Mouse (Mus musculus): ENCODE results near the gene Pear1.

Pear1 gene

DNA sequence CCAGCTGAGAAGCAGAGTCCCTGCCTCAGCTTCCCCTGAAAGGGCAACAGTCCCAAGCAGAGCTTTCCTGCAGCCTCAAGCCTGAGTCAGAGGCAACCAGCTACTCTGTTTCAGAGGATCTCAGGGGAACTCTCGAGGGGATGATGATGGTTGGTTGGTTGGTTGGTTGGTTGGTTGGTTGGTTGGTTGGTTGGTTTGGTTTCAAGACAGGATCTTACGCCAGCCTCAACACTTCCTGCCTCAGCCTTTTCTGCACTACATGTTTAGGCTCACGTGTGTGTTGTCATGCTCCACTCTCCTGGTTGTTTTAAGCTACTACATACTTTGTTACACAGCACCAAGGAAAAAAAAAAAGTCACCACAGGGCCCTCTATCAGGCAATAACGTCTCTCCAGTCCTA is 80.2 kb downstream of the Pear1 start:
- peak; percentile 65 for DNase-seq (ENCODE audit: low read depth, low spot score)
- Histone ChIP-seq H3K27me3 (ENCODE audit: control insufficient read depth, insufficient read depth, low read length, poor library complexity, severe bottlenecking) (no peaks in the 10 kb centered on the region), H3K36me3 (ENCODE audit: control insufficient read depth, insufficient read depth, low read length, poor library complexity, severe bottlenecking) (no peaks in the 10 kb centered on the region)

DNA sequence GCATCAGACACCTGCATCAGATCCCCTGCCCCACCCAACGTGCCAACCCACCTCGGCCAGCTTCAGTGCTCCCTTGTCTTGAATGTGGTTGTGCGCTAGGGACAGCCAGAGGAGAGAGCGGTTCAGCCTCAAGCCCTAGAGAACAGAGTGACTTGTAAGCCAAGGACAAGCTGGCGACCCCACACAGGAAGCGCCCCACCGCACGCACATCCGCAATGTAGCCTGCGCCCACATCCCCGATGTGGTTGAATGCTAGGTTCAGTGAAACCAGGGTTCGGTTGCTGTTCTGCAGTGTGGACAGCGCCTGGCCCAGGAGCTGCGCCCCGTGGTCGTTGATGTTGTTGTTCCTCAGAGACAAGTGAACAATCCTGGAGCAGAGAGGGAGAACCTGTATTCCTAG is 81.4 kb downstream of the Pear1 start:
- Histone ChIP-seq H3K27me3 (ENCODE audit: control insufficient read depth, insufficient read depth, low read length, poor library complexity, severe bottlenecking) (no peaks in the 10 kb centered on the region), H3K36me3 (ENCODE audit: control insufficient read depth, insufficient read depth, low read length, poor library complexity, severe bottlenecking) (no peaks in the 10 kb centered on the region; the same call in 1 of the 2 replicates)
- DNase-seq (ENCODE audit: low read depth, low spot score): peak; percentile 59

DNA sequence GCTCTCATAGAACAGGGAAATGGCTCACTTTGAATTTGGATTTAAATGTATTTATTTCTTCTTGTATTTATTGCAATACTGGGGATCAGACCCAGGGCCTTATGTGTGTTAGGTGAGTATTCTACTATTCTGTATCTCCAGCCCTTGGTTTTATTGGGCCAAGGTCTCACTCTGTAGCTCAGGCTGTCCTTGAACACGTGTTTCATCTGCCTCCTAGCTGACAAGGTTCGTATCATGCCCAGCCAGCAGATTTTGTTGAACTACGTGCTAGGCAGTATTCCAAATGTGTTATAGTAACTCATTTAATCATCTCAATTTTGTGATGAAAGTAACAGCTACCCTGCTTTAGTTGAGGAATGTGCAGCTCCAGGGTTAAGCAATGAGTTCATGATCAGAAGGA is 82.1 kb downstream of the Pear1 start:
- H3K27me3 ChIP-seq (ENCODE audit: control insufficient read depth, insufficient read depth, low read length, poor library complexity, severe bottlenecking): no peaks in the 10 kb centered on the region
- no peaks in the 10 kb centered on the region; the same call in 1 of the 2 replicates for H3K36me3 ChIP-seq (ENCODE audit: control insufficient read depth, insufficient read depth, low read length, poor library complexity, severe bottlenecking)
- DNase-seq (ENCODE audit: low read depth, low spot score): no peak

DNA sequence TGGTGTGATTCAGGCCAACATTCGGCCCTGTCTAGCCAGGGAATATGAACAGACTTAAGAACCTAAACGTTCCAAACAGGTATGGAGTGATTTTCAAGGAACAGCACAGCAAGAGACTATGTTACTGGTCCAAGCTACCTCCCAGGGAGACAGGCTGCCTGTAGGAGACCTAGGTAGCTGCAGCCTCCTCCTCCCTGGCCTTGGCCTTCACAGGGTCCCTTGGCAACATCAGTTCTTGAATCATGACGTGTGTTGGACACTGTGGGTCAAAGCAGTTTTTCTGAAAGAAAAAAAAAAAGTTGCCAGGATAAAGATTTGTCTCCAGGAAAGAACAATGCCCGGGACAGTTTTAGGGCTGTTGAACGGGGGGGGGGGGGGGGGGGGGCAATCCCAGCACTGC is 85.2 kb downstream of the Pear1 start:
- DNase-seq (ENCODE audit: low read depth, low spot score): no peak
- Histone ChIP-seq H3K27me3 (ENCODE audit: control insufficient read depth, insufficient read depth, low read length, poor library complexity, severe bottlenecking) (no peaks in the 10 kb centered on the region), H3K36me3 (ENCODE audit: control insufficient read depth, insufficient read depth, low read length, poor library complexity, severe bottlenecking) (no peaks in the 10 kb centered on the region; the same call in 1 of the 2 replicates)

DNA sequence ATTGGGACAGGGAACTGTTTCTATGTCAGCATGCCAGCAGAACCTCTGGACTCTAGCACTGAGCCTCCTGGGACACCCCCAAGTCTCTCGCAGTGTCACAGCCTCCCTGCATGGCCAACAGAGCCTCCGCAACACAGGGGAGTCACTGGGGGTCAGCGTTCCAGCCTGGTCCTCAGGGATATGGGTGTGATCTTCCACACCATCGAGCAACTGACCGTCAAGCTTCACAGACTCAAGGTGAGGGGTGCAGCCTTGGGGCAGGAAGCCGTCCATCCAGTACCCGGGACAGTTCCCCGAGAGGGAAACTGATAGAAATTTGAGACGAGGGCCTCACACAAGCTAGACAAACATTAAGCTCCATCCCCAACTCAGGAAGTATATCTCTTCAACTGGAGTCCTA is 88.8 kb downstream of the Pear1 start:
- Histone ChIP-seq H3K36me3 (ENCODE audit: control insufficient read depth, insufficient read depth, low read length, poor library complexity, severe bottlenecking) (no peaks in the 10 kb centered on the region; the same call in 1 of the 2 replicates), H3K27me3 (ENCODE audit: control insufficient read depth, insufficient read depth, low read length, poor library complexity, severe bottlenecking) (no peaks in the 10 kb centered on the region)
- no peak for DNase-seq (ENCODE audit: low read depth, low spot score)

DNA sequence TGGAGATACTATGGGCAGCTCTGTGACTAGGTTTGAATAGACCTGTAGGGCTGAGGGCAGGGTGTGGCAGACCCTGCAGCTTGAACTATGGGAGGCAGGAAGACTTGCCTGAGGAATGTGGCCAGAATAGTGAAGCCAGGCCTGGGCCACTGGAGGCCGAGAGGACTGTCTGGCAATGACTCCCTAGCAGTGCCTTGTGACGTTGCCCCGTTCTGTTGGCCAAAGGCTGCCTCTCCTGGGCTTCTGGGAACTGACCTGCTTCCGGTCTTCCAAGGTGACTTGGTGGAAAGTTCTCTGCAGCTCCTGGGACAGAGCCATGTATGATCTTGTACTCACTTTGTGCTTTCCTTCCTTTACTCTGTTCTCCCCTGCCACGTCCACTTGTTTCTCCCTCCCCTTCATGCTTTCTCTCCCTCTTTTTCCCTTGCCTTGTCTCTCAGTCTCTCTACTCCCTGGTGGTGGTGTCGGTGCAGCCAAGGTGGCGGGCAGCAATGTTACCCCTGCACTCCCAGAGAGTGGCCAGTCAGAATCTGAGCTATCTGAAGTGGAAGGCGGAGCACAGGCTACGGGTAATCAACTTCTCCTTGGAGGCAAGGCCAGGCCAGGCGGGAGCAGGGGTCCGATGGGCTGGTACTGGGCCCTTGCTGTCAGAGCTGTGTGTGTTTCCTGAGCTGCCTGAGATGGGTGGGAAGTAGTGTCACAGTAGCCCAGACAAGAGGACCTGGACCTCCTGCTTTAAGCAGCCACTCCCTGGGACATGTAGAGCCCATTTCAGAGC is 89.9 kb downstream of the Pear1 start:
- no peaks in the 10 kb centered on the region; the same call in 1 of the 2 replicates for H3K36me3 ChIP-seq (ENCODE audit: control insufficient read depth, insufficient read depth, low read length, poor library complexity, severe bottlenecking)
- no peak for DNase-seq (ENCODE audit: low read depth, low spot score)
- H3K27me3 ChIP-seq (ENCODE audit: control insufficient read depth, insufficient read depth, low read length, poor library complexity, severe bottlenecking): no peaks in the 10 kb centered on the region

DNA sequence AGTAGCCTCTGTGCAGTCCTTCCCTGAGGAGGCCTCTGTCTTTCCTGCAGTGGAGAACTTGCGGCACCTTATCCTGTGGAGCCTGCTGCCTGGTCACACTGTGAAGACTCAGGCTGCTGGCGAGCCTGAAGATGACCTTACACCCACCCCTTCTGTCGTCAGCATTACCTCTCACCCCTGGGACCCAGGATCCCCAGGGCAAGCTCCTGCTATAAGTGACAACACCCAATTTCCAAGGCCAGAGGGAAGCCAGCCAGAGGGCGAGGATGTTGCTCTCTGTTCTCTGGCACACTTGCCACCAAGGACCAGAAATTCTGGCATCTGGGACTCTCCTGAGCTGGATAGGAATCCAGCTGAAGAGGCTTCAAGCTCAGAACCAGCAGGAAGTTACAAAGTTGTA is 91.0 kb downstream of the Pear1 start:
- no peaks in the 10 kb centered on the region for H3K27me3 ChIP-seq (ENCODE audit: control insufficient read depth, insufficient read depth, low read length, poor library complexity, severe bottlenecking)

DNA sequence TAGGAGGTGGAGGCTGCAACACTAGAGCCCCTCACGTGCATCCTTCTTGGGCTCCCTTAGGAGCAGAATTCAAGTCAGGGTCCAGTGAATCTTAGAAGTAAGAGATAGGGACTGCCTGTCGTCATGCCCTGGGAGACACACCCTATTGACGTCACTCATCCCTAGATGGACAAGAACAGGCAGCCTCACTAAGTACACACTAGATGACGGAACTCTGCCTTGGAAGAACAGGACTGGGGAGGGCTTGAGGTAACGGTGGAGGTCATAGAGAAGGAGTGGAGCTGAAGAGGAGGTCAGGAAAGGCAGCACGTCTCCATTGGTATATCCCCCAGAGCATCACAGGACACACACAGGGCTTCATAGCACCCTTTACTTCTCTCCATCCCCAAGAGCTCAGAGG is 95.4 kb downstream of the Pear1 start:
- no peaks in the 10 kb centered on the region for H3K27me3 ChIP-seq (ENCODE audit: control insufficient read depth, insufficient read depth, low read length, poor library complexity, severe bottlenecking)
- no peak for DNase-seq (ENCODE audit: low read depth, low spot score)
- peaks cover 3% of the 10 kb centered on the region for H3K36me3 ChIP-seq (ENCODE audit: control insufficient read depth, insufficient read depth, low read length, poor library complexity, severe bottlenecking)

More for the DNA sequence above, 91.0 kb downstream of the Pear1 start:
- DNase-seq (ENCODE audit: low read depth, low spot score): no peak
- H3K36me3 ChIP-seq (ENCODE audit: control insufficient read depth, insufficient read depth, low read length, poor library complexity, severe bottlenecking): no peaks in the 10 kb centered on the region

DNA sequence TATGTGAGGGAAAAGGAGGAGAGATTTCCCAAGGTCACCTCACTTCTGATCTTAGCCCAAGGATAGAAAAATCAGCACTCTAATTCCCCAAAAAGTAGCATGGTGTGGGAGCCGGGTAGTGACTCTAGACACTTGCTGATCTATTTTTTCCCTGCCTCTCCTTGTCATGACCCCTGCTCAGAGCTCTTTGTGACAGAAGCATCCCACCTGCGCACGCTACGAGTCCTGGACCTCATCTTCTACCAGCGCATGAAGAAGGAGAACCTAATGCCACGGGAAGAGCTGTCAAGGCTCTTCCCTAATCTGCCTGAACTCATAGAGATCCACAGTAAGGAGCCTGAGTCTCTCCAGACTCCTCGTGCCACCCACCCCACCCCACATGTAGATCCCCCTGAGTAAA is 97.9 kb downstream of the Pear1 start:
- no peaks in the 10 kb centered on the region for H3K27me3 ChIP-seq (ENCODE audit: control insufficient read depth, insufficient read depth, low read length, poor library complexity, severe bottlenecking)
- no peak for DNase-seq (ENCODE audit: low read depth, low spot score)
- H3K36me3 ChIP-seq (ENCODE audit: control insufficient read depth, insufficient read depth, low read length, poor library complexity, severe bottlenecking): peaks cover 6% of the 10 kb centered on the region

DNA sequence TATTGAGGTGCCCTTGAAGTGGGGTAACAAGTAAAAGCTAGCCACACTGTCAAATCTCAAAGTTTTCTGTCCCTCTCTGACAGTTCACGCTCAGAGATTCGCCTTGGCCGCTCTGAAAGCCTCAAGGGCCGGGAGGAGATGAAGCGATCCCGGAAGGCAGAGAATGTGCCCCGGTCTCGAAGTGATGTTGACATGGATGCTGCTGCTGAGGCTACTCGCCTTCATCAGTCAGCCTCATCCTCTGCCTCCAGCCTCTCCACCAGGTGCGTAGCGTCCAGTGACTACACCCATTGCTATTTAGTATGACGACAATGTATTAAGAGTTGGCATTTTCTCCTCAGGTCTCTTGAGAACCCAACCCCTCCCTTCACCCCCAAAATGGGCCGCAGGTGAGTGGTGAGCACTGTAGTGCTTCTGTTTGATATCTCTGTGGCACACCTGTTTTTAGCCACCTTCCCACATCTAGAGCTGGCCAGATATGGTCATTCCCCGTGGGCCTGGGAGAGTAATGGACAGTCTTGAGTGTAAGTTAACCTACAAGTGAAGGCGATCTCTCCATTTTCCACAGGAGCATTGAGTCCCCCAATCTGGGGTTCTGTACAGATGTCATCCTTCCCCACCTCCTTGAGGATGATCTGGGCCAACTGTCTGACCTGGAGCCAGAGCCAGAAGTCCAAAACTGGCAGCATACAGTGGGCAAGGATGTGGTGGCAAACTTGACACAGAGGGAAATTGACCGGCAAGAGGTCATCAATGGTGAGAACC is 98.5 kb downstream of the Pear1 start:
- Histone ChIP-seq H3K36me3 (ENCODE audit: control insufficient read depth, insufficient read depth, low read length, poor library complexity, severe bottlenecking) (peaks cover 6% of the 10 kb centered on the region), H3K27me3 (ENCODE audit: control insufficient read depth, insufficient read depth, low read length, poor library complexity, severe bottlenecking) (no peaks in the 10 kb centered on the region)
- DNase-seq (ENCODE audit: low read depth, low spot score): no peak

DNA sequence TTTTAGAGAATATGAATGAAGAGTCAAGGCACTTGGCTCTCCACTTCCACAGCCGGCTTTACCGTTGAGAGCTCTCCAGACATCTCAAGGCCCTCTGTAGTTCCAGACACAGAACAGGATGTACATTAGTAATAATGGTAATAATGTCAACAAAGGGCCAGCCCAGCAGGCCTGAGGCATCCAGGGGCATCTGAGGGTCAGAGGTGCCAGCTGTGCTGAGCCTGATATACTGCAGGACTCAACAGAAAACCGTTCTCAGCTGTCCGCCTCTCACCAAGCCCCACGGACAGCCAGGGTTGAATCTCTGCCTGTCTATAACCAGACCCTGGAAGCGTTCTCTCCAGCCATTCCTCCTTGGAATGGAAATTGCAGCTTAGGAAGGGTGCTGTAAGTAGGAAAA is 99.5 kb downstream of the Pear1 start:
- peaks cover 6% of the 10 kb centered on the region for H3K36me3 ChIP-seq (ENCODE audit: control insufficient read depth, insufficient read depth, low read length, poor library complexity, severe bottlenecking)
- no peaks in the 10 kb centered on the region for H3K27me3 ChIP-seq (ENCODE audit: control insufficient read depth, insufficient read depth, low read length, poor library complexity, severe bottlenecking)
- no peak for DNase-seq (ENCODE audit: low read depth, low spot score)

DNA sequence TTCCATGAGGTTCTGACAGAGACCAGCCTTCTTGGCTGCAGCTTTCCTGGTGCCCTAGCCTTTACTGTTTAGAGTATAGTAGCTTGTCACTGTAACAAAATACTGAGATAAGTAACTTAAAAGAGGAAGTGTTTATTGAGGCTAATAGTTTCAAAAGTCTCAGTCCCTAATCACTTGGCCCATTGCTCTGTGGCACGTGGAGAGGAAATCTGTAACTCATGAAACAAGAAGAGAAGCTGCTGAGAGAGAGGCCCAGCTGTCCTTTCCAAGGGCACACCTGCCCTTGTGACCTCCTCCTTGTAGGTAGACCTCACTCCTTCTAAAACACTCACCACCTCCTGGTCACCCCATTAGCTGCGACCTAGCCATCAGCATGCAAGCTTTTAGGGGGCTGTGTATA is 105.6 kb downstream of the Pear1 start:
- DNase-seq (ENCODE audit: low read depth, low spot score): no peak
- Histone ChIP-seq H3K27me3 (ENCODE audit: control insufficient read depth, insufficient read depth, low read length, poor library complexity, severe bottlenecking) (no peaks in the 10 kb centered on the region), H3K36me3 (ENCODE audit: control insufficient read depth, insufficient read depth, low read length, poor library complexity, severe bottlenecking) (peaks cover 11% of the 10 kb centered on the region)

Measured in splenic B cell, adult 2 months (primary cell).